Mouse (Mus musculus): ENCODE measurements around the gene Tmem151b. TPM values are rescaled to one million over a fixed set of nuclear protein-coding genes. Genes with fewer than 3 reads are reported as not detected.

Tmem151b gene
- polyA plus RNA-seq, 1 experiment from 2014 or later = 2.5 TPM

DNA sequence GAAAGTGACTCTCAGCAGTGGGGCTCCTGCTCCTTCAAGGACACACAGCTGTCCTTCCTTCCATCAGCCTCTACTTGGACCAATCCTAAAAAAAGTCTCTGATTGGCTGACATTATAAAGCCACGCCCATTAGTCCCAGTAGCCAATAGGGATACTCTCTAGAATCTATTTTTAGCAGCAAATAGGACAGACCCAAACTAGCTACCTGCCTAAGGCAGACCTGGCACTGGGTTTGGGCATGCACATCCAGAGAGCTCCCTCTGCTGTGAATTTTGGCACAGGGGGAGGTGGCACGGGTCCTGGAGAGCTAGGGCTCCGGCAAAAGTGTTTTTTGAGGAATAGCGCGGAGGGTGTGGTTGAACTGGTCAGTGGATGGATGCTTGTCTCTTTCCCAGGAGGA lies 22.9 kb downstream of the Tmem151b start:
- Histone ChIP-seq H3K9ac (ENCODE audit: low read depth, low read length) (no peak overlapping the region), H3K36me3 (ENCODE audit: control insufficient read depth, insufficient read depth, low read length) (no peaks in the 10 kb centered on the region), H3K27me3 (replicated peaks; ENCODE audit: control insufficient read depth, insufficient read depth, low read length) (peaks cover 25% of the 10 kb centered on the region; the same call in 1 of the 2 replicates), H3K4me2 (ENCODE audit: low read depth, low read length) (no peak overlapping the region), H3K4me3 (ENCODE audit: low read length) (no peak overlapping the region), H3K27ac (ENCODE audit: low read length) (no peak overlapping the region), H3K9me3 (ENCODE audit: control insufficient read depth, low read length) (no peaks in the 10 kb centered on the region), H3K4me1 (ENCODE audit: control insufficient read depth, insufficient read depth, low read length) (peaks cover 8% of the 10 kb centered on the region; the same call in 1 of the 2 replicates)
- no peak for ATAC-seq
- WGBS = 20% methylated on average over 5 of the region's 5 CpGs

DNA sequence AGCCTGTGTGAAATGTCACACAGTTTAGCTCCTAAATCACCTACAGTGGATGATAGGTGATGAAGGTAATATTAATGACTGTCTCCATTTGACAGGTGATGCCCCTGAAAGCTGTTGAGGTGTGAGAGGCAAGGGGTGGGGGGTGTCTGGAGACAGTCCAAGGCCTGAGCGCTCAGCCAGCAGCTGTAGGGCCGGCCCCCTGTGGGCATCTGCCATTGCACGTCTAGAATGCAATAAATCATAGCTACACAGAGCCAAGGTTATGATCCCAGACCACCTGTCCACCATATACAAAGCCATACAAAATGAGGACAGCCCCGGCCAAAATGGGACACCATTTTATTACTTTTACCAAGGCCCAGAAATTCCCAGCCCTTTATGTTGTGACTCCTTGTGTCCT lies 24.5 kb downstream of the Tmem151b start:
- no peak overlapping the region for H3K9ac ChIP-seq (ENCODE audit: low read depth, low read length)
- H3K36me3 ChIP-seq (ENCODE audit: control insufficient read depth, insufficient read depth, low read length) = no peaks in the 10 kb centered on the region
- peaks cover 8% of the 10 kb centered on the region; the same call in 1 of the 2 replicates for H3K4me1 ChIP-seq (ENCODE audit: control insufficient read depth, insufficient read depth, low read length)
- peaks cover 18% of the 10 kb centered on the region; the same call in 1 of the 2 replicates for H3K27me3 ChIP-seq (replicated peaks; ENCODE audit: control insufficient read depth, insufficient read depth, low read length)
- H3K9me3 ChIP-seq (ENCODE audit: control insufficient read depth, low read length) = no peaks in the 10 kb centered on the region
- ATAC-seq = no peak
- WGBS = 53% methylated on average over 4 of the region's 4 CpGs
- H3K4me3 ChIP-seq (ENCODE audit: low read length) = no peak overlapping the region
- no peak overlapping the region for H3K4me2 ChIP-seq (ENCODE audit: low read depth, low read length)
- no peak overlapping the region for H3K27ac ChIP-seq (ENCODE audit: low read length)

DNA sequence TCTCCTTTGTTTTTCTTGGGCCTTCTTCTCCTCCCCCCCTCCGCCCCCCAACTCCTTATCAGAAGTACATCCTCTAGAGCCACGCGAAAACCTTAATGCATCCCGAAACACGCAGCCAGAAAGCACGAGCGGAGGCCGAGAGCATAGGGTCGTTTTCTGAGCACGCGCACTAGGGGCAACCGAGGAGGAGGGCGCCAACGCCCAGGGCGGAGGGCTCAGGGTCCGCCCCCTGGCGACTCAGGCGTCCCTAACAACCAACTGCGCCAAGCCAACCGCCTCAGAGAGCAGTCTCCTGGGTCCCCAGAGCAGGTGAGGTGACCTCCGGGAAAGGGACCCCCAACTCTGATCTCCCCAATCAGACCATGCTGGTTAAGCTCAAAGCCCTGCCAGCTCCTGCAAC lies 26.2 kb downstream of the Tmem151b start, which contains the start of gene Tcte1:
Gene Tcte1 (plus strand): TSS at position 172 of the 400 bp plus-strand sequence.
- Histone ChIP-seq H3K36me3 (ENCODE audit: control insufficient read depth, insufficient read depth, low read length) (peaks cover 3% of the 10 kb centered on the region; the same call in 1 of the 2 replicates), H3K27me3 (replicated peaks; ENCODE audit: control insufficient read depth, insufficient read depth, low read length) (peaks cover 14% of the 10 kb centered on the region; the same call in 1 of the 2 replicates), H3K9ac (ENCODE audit: low read depth, low read length) (peak within 1 kb of the TSS; percentile 60), H3K27ac (ENCODE audit: low read length) (no peak within 1 kb of the TSS), H3K4me1 (ENCODE audit: control insufficient read depth, insufficient read depth, low read length) (peaks cover 8% of the 10 kb centered on the region; the same call in 1 of the 2 replicates), H3K9me3 (ENCODE audit: control insufficient read depth, low read length) (no peaks in the 10 kb centered on the region), H3K4me2 (ENCODE audit: low read depth, low read length) (peak within 1 kb of the TSS; percentile 65), H3K4me3 (ENCODE audit: low read length) (peak within 1 kb of the TSS; percentile 35)
- ATAC-seq = peak; percentile 73
- 2% methylated on average over 21 of the region's 21 CpGs for WGBS

DNA sequence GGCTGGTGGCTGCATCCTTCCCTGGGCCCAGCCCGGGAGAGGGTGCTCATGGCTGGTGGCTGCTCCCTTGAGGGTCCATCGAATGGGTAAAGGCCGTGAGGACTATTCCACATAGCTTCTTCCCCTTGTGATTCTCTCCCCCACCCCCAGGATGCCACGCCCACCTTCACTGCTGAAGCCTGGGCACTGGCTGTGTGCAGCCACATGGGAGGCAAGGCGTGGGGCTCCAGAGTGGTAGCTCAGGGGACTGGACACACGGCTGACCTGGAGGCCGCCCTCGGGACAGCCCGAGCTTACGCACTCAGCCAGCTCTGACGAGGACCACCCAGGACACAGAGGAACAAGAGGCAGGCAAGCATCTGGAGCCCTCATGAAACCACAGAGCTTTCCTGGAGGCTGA lies 29.3 kb downstream of the Tmem151b start:
- Histone ChIP-seq H3K27ac (ENCODE audit: low read length) (no peak overlapping the region), H3K4me3 (ENCODE audit: low read length) (no peak overlapping the region), H3K36me3 (ENCODE audit: control insufficient read depth, insufficient read depth, low read length) (peaks cover 7% of the 10 kb centered on the region), H3K9ac (ENCODE audit: low read depth, low read length) (no peak overlapping the region), H3K9me3 (ENCODE audit: control insufficient read depth, low read length) (no peaks in the 10 kb centered on the region), H3K4me2 (ENCODE audit: low read depth, low read length) (no peak overlapping the region), H3K4me1 (ENCODE audit: control insufficient read depth, insufficient read depth, low read length) (peaks cover 8% of the 10 kb centered on the region; the same call in 1 of the 2 replicates), H3K27me3 (replicated peaks; ENCODE audit: control insufficient read depth, insufficient read depth, low read length) (peaks cover 12% of the 10 kb centered on the region; the same call in 1 of the 2 replicates)
- 72% methylated on average over 11 of the region's 11 CpGs for WGBS
- ATAC-seq = no peak

DNA sequence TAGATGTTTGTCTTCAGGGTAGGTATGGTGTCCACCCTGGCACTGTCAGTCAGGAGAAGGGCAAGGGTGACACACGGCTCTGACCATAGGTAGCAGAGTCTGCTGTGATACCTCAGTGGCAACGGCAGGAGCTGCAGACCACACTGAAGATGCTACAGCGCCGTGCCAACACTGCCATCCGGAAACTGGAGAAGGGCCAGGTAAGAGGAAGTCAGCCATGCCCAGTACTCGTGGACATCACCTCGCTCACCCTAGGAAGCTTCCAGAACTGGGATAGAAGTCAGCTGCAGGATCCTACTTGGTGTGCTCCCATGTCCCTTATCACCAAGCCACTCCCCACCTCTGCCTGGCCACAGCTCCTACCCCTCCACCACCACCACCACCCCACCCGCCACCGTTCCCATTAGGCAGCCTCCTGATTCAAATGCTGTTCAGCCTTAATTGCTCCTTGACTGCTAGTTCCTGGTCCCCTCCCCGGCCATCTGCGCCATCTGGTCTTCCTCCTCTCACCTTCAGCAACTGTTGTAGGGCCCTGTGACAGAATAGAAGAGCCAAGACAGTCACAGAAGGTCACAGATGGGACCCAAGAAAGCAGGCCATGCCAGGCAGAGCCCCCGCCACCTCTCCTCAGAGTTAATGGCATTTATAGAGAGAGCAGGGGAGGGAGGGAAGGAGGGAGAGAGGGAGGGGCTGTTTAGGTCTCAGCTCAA lies 30.6 kb downstream of the Tmem151b start:
- ATAC-seq = no peak
- WGBS = 75% methylated on average over 12 of the region's 12 CpGs
- H3K4me3 ChIP-seq (ENCODE audit: low read length) = no peak overlapping the region

DNA sequence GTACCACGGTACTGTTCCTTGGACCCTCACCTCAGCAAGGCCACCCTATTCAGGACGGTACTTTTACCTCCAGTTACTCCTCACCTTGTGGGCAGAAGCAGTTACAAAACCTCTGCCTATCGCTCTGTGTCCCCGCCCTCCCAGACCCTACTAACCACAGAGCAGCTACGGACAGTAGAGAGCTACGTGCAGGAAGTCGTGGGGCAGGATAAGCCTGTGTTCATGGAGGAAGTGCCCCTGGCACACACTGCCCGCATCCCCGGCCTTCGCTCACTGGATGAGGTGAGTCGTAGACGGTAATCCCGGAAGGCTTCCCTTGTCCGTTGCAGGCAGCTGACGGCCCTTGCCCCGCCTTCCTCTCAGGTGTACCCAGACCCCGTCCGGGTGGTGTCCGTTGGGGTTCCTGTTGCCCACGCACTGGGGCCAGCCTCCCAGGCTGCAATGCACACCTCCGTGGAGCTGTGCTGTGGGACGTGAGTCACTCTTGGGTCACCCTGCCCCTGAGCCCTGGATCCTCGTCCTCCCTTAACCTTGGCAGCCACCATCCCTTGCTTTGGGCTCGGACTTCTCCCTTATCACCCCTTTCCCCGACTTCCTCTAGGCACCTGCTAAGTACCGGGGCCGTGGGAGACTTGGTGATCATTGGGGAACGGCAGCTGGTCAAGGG lies 31.8 kb downstream of the Tmem151b start:
- H3K4me3 ChIP-seq (ENCODE audit: low read length) = no peak overlapping the region
- ATAC-seq = no peak
- H3K36me3 ChIP-seq (ENCODE audit: control insufficient read depth, insufficient read depth, low read length) = peaks cover 10% of the 10 kb centered on the region
- no peaks in the 10 kb centered on the region for H3K9me3 ChIP-seq (ENCODE audit: control insufficient read depth, low read length)
- H3K27ac ChIP-seq (ENCODE audit: low read length) = no peak overlapping the region
- H3K4me1 ChIP-seq (ENCODE audit: control insufficient read depth, insufficient read depth, low read length) = peaks cover 1% of the 10 kb centered on the region; the same call in 1 of the 2 replicates
- H3K4me2 ChIP-seq (ENCODE audit: low read depth, low read length) = no peak overlapping the region
- H3K27me3 ChIP-seq (replicated peaks; ENCODE audit: control insufficient read depth, insufficient read depth, low read length) = 0 out of 2 replicates have a peak, but pooled peaks cover 3% of the 10 kb centered on the region
- H3K9ac ChIP-seq (ENCODE audit: low read depth, low read length) = no peak overlapping the region
- 90% methylated on average over 28 of the region's 28 CpGs for WGBS

More for the DNA sequence above, 30.6 kb downstream of the Tmem151b start:
- H3K4me1 ChIP-seq (ENCODE audit: control insufficient read depth, insufficient read depth, low read length) = peaks cover 8% of the 10 kb centered on the region; the same call in 1 of the 2 replicates
- no peak overlapping the region for H3K9ac ChIP-seq (ENCODE audit: low read depth, low read length)
- no peak overlapping the region for H3K4me2 ChIP-seq (ENCODE audit: low read depth, low read length)
- H3K9me3 ChIP-seq (ENCODE audit: control insufficient read depth, low read length) = no peaks in the 10 kb centered on the region
- peaks cover 7% of the 10 kb centered on the region for H3K36me3 ChIP-seq (ENCODE audit: control insufficient read depth, insufficient read depth, low read length)
- no peak overlapping the region for H3K27ac ChIP-seq (ENCODE audit: low read length)
- H3K27me3 ChIP-seq (replicated peaks; ENCODE audit: control insufficient read depth, insufficient read depth, low read length) = peaks cover 3% of the 10 kb centered on the region; the same call in 1 of the 2 replicates

DNA sequence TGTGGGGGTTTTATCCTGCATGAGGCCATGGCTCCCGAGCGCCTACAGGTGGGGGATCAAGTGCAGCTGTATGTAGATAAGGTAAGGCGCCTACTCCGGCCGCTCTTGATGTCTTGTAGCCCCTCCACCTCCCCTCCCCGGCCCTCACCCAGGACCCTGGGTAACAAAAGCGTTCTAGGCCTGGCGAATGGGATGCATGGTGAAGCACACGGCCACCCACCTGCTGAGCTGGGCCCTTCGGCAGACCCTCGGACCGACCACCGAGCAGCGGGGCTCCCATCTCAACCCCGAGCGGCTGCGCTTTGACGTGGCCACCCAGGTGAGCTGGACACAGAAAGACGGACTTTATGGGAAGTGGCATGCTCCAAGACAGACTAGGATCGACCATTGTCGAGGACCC lies 32.3 kb downstream of the Tmem151b start:
- ATAC-seq = no peak
- Histone ChIP-seq H3K4me3 (ENCODE audit: low read length) (no peak overlapping the region), H3K9ac (ENCODE audit: low read depth, low read length) (no peak overlapping the region), H3K27me3 (replicated peaks; ENCODE audit: control insufficient read depth, insufficient read depth, low read length) (no peaks in the 10 kb centered on the region), H3K9me3 (ENCODE audit: control insufficient read depth, low read length) (no peaks in the 10 kb centered on the region), H3K4me2 (ENCODE audit: low read depth, low read length) (no peak overlapping the region), H3K27ac (ENCODE audit: low read length) (no peak overlapping the region), H3K4me1 (ENCODE audit: control insufficient read depth, insufficient read depth, low read length) (no peaks in the 10 kb centered on the region; the same call in 1 of the 2 replicates), H3K36me3 (ENCODE audit: control insufficient read depth, insufficient read depth, low read length) (peaks cover 10% of the 10 kb centered on the region)
- whole genome bisulfite sequencing = 91% methylated on average over 21 of the region's 21 CpGs

DNA sequence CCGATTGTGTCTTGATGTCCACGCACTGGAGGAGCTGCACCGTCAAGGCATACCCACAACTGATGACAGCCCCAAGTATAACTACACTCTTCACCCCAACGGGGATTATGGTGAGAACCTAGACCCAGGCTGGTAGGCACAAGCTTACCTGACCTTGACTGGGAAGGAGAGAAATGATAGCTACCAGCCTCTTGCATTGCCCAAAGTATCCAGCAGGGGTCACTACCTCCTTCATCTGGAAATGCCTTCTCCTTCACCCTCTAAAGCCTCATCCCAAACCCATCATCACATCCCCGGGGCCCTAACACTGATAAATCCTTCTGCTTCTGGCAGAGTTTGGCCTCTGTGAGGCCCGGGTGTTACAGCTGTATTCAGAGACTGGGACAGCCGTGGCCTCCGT lies 33.0 kb downstream of the Tmem151b start:
- ATAC-seq = 0 out of 2 replicates have a peak, but pooled peaks have one; percentile 11
- no peak overlapping the region for H3K9ac ChIP-seq (ENCODE audit: low read depth, low read length)
- H3K4me2 ChIP-seq (ENCODE audit: low read depth, low read length) = no peak overlapping the region
- WGBS = 52% methylated on average over 8 of the region's 8 CpGs
- no peaks in the 10 kb centered on the region for H3K9me3 ChIP-seq (ENCODE audit: control insufficient read depth, low read length)
- H3K36me3 ChIP-seq (ENCODE audit: control insufficient read depth, insufficient read depth, low read length) = peaks cover 10% of the 10 kb centered on the region
- H3K4me1 ChIP-seq (ENCODE audit: control insufficient read depth, insufficient read depth, low read length) = no peaks in the 10 kb centered on the region; the same call in 1 of the 2 replicates
- H3K27me3 ChIP-seq (replicated peaks; ENCODE audit: control insufficient read depth, insufficient read depth, low read length) = no peaks in the 10 kb centered on the region
- H3K27ac ChIP-seq (ENCODE audit: low read length) = no peak overlapping the region
- no peak overlapping the region for H3K4me3 ChIP-seq (ENCODE audit: low read length)

DNA sequence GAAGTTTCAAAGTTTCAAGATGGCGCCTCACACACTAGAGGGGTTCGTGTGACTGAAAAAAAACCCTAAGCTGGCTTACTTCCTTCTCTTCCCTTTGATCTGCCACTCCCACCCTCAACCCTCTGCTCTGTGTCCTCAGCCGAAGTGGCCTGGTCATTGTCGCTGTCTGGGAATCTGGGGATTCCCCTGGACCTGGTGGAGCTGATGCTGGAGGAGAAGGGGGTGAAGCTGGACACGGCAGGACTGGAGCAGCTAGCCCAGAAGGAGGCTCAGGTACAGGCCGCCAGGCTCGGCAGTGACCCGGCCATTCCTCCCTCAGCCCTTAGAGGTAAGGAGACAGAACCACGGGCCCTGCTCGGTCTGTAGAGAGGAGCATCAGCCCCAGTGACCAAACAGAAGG lies 33.7 kb downstream of the Tmem151b start:
- Histone ChIP-seq H3K36me3 (ENCODE audit: control insufficient read depth, insufficient read depth, low read length) (peaks cover 10% of the 10 kb centered on the region), H3K27me3 (replicated peaks; ENCODE audit: control insufficient read depth, insufficient read depth, low read length) (no peaks in the 10 kb centered on the region), H3K4me1 (ENCODE audit: control insufficient read depth, insufficient read depth, low read length) (no peaks in the 10 kb centered on the region; the same call in 1 of the 2 replicates), H3K4me3 (ENCODE audit: low read length) (no peak overlapping the region), H3K9me3 (ENCODE audit: control insufficient read depth, low read length) (no peaks in the 10 kb centered on the region), H3K9ac (ENCODE audit: low read depth, low read length) (no peak overlapping the region), H3K4me2 (ENCODE audit: low read depth, low read length) (no peak overlapping the region), H3K27ac (ENCODE audit: low read length) (no peak overlapping the region)
- no peak for ATAC-seq
- WGBS = 81% methylated on average over 10 of the region's 10 CpGs

All from intestine, embryonic 16.5 days (tissue).